Mouse (Mus musculus): ENCODE measurements at regions not wholly inside any gene's neighbourhood (a gene's known extent, or its start where the extent isn't known, plus 50 kb on each side); places are given as distances from the start of the nearest gene placed in this dataset.

- Histone ChIP-seq H3K27ac (no peak overlapping the region), H3K9ac (no peak overlapping the region), H3K27me3 (no peaks in the 10 kb centered on the region), H3K4me1 (no peaks in the 10 kb centered on the region), H3K4me2 (no peak overlapping the region), H3K4me3 (replicated peaks) (no peak overlapping the region), H3K36me3 (replicated peaks) (no peaks in the 10 kb centered on the region), H3K9me3 (no peaks in the 10 kb centered on the region)
- WGBS = 85% methylated on average over 5 of the region's 5 CpGs
- no peak for ATAC-seq (ENCODE audit: low FRiP score)
These were observed 59.2 kb upstream of the Cdh6 start for GRCm38 (mm10) chr15:13232567-13233259.

- H3K4me1 ChIP-seq = no peaks in the 10 kb centered on the region
- H3K36me3 ChIP-seq (replicated peaks) = no peaks in the 10 kb centered on the region
- no peak overlapping the region for H3K9ac ChIP-seq
- no peaks in the 10 kb centered on the region for H3K9me3 ChIP-seq
- no peak overlapping the region for H3K27ac ChIP-seq
- WGBS = 43% methylated on average over 4 of the region's 4 CpGs
- no peak overlapping the region for H3K4me3 ChIP-seq (replicated peaks)
- no peak for ATAC-seq (ENCODE audit: low FRiP score)
- no peak overlapping the region for H3K4me2 ChIP-seq
- H3K27me3 ChIP-seq = no peaks in the 10 kb centered on the region
These were observed 58.1 kb upstream of the Cdh6 start for GRCm38 (mm10) chr15:13231550-13231949.

- Histone ChIP-seq H3K27ac (no peak overlapping the region), H3K36me3 (replicated peaks) (no peaks in the 10 kb centered on the region), H3K4me2 (no peak overlapping the region), H3K9me3 (no peaks in the 10 kb centered on the region), H3K4me1 (no peaks in the 10 kb centered on the region), H3K9ac (no peak overlapping the region), H3K27me3 (no peaks in the 10 kb centered on the region), H3K4me3 (replicated peaks) (no peak overlapping the region)
- 94% methylated on average over 12 of the region's 12 CpGs for WGBS
- no peak for ATAC-seq (ENCODE audit: low FRiP score)
These were observed 54.6 kb upstream of the Cdh6 start for GRCm38 (mm10) chr15:13228125-13228524.

Measured in forebrain, embryonic 12.5 days (tissue).